Mouse (Mus musculus): ENCODE data around the gene Shpk.

Gene Shpk

DNA sequence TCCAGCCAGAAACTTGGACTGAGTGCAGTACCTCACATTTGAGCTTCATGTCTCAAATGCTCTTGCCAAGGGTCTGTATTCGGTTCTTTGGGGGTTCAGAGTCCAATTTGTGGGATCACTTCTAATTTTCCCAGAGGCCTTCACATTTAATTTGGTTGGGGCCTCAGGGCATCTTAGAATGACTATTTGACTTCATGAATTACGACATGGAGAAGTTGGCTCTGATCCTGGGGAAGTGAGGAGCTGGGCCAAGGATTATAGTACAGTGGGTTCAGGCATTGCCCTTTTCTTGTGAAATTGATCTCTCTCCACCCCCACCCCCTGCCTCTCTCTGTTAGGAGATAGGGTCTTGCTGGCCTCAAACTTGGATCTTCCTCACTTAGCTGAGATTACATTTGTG lies 1.8 kb downstream of the Shpk start:
- DNase-seq (ENCODE audit: low spot score): no peak

DNA sequence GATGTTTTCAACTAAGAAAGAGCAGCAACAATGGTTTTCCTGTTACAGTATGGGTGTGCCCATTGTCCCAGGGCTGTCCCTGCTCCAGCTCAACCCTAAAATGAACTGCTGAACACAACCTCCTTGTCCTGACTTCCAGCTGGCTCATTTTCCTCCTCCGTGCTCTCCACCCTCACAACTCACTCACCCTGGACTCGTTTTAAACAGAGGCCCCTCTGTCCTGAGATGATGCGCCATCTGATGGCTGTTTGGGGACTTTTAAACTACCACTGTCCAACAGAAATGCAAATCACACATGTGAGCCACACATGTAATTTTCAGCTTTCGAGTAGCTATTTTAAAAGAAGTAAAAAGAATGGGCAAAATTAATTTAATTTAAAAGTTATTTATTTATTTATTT lies 2.3 kb downstream of the Shpk start:
- DNase-seq (ENCODE audit: low spot score): no peak

DNA sequence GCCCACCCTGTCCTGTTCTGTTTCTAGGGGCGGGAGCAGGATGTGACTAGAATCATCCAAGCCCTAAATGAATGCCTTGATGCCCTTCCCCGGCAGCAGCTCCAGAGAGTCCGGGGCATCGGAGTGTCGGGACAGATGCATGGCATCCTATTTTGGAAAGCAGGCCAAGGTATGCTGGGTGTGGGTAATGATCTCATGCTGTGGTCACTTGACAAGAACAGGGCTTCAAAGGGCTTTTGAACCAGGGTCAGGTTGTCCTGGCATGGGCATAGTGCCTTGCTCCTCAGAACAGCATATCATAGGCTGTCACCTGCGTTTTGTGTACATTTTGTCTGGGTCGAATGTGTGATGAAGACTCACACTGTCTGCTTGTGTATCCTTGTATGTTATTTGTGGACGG lies 4.6 kb downstream of the Shpk start:
- no peak for DNase-seq (ENCODE audit: low spot score)

DNA sequence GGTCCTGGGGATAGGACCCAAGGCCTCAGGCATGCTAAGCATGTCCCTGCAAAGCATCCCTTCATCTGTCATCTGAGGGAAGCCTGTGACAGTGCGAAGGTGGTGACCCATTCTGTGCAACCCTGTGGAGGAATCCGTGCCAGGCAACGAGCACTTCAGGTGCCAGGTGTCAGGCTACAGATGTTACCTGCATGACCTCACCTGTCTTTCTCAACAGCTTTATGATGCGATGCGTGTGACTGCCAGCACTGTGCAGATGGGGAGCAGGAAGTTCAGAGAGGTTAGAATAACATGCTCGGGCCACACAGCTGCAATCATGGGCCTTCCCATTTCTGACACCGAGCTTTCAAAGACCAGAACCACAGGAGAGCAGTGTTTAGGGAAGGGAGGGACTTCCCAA lies 5.9 kb downstream of the Shpk start:
- DNase-seq (ENCODE audit: low spot score): no peak

DNA sequence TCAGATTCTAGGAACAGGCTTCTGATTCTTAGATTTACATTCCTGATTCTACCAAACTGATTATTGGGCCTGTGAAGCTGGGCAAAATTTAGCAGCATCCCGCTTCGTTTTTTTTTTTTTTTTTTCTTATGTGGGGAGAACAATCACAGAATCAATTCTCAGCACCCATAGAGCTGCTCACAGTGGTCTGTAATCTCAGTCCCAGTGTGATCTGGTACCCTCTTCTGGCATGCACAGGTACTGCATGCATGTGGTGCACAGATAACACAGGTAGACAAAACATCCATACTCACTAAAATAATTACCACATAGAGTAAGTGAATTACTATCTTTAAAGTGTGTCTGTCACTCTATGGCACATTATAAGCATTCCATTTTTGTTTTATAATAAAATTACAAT lies 8.4 kb downstream of the Shpk start:
- DNase-seq (ENCODE audit: low spot score): no peak

DNA sequence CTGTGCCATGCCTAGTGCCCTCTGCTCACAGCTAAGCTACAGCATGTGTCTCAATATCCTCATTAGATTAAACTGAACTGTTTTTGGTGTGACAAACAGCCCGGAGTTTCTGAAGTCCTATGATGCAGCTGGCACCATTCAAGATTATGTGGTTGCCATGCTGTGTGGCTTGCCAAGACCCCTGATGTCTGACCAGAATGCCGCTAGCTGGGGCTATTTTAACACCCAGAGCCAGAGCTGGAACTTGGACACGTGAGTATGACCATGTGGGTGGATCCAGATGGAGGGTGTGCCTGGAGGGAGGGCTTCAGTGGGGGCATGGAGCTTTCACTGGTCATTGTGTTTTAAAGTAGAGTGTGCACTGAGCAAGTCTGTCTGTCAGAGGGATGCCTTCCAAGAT lies 14.7 kb downstream of the Shpk start:
- no peak for DNase-seq (ENCODE audit: low spot score)

DNA sequence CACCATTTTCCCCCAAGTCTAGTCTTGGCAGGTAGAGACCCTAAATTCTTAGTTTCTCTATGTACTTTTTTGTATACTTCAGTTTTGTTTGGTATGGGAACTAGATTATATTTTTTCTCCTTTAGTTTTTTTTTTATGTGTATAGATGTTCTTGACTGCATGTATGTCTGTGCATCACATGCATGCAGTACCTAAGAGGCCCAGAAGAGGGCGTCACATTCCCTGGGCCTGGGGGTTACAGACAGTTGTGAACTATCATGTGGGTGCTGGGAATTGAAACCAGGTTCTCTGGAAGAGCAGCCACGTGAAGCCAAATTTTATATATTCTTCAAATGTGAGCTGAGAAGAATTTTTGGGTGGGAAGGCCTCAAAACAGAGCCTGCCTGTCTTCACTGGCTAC lies 20.4 kb downstream of the Shpk start:
- DNase-seq (ENCODE audit: low spot score): no peak

DNA sequence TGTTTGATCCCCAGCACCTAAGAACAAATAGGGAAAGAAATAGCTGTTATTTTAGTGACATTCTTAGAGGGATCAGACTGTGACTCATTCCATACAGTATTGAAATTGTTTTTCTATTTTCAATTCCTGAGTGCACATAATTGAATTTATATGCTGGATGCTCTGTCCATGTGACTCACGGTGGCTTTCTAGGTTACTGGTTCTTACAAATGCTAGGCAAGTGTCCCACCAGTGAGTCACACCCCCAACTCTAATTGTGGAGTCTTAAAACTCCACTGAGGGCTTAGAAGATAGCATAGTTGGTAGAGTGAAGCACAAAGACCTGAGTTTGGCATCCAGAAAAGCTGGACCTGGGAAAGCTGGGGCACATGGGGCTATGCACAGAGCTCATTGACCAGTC lies 21.4 kb downstream of the Shpk start:
- no peak for DNase-seq (ENCODE audit: low spot score)

DNA sequence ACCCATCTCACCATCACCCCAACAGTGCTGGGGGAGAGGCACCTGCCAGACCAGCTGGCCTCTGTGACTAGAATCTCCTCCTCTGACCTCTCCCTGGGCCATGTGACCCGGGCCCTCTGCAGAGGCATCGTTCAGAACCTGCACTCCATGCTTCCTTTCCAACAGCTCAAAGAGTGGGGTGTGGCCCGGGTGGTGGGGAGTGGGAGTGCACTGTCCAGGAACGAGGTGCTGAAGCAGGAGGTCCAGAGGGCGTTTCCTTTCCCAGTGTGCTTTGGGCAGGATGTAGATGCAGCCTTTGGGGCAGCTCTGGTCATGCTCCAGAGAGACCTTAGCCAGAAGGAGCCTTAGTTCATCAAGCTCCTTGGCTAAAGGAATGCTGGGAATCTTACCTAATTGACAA lies 23.6 kb downstream of the Shpk start:
- no peak for DNase-seq (ENCODE audit: low spot score)

DNA sequence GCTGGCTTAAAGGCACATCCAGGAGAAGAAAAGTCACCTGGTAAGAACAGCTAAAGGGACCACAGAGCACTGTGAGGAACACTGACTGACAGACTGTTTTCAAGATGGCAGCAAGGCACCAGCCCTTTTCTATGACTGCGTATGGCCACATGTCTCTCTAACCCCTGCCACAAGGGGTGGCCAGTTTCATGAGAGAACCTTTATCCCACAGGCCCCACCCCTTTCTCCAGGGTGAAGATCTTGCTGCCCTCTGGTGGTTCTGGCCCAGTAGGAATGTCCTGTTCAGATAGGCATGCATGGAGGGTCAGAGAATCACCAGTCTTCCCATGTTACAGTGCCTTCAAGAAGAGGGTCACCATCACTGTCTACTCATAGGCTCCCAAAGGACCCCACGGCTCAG lies 24.7 kb downstream of the Shpk start:
- no peak for DNase-seq (ENCODE audit: low spot score)

DNA sequence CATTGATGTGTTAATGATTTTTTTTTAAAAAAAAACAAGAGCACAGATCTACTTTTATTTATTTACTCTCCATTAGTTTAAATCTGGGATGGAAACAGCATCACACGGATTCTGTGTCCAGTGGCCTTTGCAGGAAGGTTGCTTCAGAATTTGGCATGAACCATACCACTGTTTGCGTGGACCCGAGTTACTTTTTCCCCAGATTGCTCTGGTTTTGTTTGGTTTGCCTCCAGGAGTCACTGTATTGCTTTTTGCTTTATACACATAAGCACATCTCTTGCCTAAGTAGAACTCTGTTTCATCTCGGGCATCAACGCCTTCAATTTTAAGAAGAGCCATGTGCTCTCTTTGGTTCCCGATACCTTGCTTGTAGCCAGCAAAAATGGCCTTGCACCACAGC lies 26.6 kb downstream of the Shpk start:
- no peak for DNase-seq (ENCODE audit: low spot score)

DNA sequence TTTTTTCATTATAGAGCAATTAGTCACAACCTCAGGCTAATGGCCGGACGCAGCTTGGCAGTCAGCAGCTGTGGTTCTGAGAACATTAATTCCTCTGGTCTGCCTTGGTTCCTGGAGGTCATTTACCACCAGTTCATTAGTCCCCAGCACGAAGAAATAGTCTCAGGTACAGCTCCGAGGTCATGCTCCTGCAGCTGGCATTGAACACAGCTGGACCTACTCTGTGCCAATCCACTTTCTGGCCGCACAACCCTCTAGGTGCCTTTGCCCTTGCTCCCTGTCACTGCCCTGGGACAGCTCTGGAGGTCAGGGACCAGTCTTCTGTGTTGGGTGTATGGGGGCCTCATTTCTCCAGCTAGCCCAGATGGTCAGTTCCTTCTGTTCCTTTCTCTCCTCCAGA lies 29.6 kb downstream of the Shpk start:
- no peak for DNase-seq (ENCODE audit: low spot score)

DNA sequence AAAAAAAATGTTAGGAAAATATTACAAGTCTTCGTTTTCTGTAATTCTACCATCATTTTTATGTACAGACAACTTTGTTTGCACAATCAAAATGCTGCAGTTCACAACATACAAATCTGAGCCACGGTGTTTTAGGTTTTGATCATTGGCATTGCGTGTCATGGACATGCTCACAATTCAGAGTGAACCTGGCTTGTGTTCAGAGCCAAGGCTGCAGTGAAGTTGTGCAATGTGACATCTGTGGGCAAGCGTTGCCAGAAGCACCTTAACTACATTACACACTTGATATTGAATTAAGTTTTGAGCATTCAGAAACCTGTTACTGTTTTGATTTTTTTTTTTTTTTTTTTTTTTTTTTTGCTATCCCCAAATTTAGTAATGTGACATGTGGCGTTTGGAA lies 30.8 kb downstream of the Shpk start:
- DNase-seq (ENCODE audit: low spot score): no peak

DNA sequence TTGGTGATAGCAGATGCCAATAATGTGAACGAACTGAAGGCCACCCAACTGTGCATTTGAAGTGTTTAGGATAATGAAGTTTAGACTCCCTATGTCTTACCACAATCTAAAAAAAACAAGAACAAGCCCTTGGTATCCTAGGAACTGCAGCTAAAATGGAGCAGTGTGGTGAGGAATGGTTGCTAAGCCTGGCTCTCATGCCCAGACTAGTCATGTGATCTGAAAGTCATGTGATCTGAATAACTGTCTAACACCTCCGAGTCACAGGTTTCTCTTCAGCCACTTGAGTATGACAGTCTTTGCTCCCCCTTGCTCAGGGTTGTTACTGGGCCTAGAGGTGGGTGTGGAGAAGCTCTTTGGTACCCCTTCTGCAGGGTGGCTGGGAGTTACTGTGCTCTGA lies 33.3 kb downstream of the Shpk start:
- no peak for DNase-seq (ENCODE audit: low spot score)

DNA sequence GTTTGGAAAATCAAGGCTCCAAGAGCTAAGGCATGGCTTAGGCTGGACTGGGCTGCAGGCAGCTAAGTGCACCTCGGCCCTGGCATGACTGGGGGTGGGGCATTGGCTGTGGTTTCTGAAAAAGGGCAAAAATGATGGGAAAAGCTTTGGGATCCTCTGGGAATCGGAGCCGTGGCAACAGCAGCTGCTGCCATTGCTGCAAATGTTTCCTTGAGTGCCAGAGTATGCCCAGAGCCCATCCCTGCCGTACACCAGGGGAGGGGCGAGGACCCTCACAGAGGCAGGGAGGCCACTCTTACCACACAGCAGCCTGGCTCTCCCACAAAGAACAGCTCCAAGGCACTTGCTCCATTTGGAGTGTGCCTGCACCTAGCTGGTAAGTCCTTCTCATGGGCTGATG lies 34.7 kb downstream of the Shpk start, which contains the start of gene Trpv1:
TSS of gene Trpv1 (plus strand) at position 301 of the 400 bp plus-strand sequence.
- no peak for DNase-seq (ENCODE audit: low spot score)

DNA sequence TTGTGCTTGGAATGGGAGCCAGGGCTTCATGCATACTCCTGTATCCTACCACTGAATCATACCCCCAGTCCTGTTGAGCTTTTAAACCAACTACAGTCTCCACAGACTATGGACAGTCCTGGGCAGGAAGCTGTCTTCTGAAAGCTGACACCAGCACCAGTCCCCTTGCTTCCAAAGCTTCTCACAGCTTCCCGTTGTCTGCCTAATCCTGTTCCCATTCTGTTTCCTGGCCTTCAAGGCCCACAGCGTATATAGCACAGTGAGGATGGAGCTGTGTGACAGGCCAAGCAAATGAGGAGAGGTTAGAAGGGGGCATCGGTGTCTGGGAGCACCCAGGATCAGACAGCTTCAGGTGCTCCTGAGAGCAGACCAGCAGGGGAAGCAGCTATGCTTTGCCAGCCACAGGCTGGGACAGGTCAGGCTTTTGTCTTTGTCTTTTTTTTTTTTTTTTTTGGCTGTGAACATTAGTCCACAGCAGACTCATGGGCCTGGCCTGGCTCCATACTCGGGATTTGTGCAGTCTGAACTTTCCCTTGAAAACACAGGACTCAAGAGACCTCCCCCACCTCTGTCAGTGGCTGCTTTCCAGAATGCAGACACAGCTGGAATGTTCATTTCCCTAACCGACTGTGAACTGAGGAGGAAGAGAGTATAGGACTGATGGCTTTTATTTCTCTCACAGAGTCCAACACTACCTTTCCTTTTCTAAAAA lies 36.9 kb downstream of the Shpk start:
- no peak for DNase-seq (ENCODE audit: low spot score)

DNA sequence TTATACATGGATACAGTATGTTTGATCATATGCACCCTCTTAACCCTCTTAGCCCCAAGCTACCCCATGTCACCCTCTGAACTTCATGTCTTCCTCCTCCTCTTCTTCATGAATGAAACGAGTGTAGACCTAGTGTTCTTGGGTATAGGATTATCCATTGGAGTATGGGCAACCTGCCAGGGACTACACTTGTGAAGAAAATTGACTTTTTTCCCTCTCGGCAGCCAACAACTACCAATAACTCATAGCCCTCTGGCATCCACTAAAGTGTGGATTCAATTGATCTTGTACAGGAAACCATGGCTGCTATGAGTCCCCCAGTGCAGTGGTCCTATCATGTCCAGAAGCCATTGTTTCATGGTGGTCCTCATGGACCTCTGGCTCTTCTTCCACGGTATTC lies 37.5 kb downstream of the Shpk start:
- DNase-seq (ENCODE audit: low spot score): no peak

DNA sequence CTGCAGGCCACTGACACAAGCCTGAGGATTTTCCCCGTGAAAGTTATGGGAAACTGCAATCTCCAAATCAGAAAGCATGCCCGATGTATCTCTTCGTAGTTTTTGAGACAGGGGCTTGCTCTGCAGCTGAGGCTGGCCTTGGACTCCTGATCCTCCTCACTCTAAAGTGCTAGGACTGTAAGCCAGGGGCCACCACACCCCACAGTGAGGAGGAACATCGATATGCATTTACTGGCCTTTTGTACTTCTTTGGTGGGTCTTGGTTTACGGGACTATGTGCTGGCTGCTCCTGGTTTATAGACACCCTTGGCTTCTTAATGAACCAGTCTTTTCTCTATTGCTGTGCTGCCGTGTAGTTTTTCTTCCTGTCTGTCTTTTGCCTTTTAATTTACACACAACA lies 42.9 kb downstream of the Shpk start:
- no peak for DNase-seq (ENCODE audit: low spot score)

DNA sequence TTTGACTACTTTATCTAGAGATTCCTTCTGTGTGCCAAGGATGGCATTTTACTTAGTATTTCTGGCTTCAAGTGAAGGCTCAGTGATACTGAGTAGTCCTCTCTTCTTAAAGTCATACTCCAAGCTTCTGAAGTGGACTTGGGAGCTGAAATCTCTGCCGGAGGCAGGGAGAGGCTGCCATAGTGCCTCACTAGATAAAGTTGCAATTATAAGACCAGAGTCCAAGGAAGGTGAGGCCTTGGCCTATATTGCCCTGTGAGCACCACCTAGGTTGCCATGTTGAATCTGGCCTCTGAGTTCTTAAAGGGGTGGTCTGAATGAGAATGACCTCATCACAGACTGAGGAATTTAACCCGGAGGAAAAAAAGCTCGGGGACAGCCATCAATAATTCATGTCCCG lies 43.5 kb downstream of the Shpk start:
- no peak for DNase-seq (ENCODE audit: low spot score)

DNA sequence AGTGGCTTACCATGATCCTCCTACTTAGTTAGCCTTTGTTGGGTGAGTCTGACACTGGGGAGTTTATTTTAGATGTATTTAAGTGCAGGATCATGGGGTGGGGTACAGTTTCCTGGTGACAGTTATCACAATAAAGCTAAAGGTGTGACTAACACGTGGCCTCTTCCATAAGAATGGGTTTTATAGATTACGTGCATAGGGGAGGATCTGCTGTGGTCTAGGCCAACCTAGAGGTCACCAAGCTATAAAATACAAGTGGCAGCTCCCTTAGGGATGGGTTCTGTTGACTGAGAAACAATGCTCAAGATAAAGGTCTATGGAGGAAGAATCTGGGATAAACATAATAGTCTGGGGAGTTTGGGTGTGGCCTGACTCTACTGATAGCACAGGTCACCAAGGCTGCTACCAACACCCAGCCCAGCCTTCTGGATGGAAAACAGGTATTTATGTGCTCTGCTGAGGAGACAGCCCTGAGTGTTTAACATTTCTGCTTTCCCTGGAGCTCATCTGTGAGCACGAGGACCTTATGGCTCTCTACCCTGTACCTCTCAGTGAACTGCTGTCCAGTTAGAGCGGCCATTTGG lies 58.2 kb downstream of the Shpk start:
- DNase-seq (ENCODE audit: low spot score): no peak

DNA sequence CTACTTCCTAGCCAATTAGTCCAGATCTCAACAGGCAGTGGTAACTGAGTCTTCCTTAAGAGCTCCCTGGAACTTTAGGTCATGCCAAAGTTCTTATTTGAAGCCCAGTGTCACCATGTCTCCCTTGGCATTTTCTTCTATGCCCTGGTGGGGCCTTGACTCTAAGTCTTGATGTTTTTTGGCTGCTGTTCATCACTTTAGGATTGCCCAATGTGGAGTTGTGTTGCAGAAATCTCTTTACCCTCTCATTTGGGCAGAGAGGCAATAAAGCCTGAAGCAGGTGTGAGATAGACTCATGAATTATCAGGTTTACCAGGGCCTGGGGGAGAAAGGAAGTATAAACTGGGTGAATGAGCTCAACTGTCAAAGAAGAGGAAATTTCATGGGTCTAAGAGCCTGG lies 59.4 kb downstream of the Shpk start:
- no peak for DNase-seq (ENCODE audit: low spot score)

DNA sequence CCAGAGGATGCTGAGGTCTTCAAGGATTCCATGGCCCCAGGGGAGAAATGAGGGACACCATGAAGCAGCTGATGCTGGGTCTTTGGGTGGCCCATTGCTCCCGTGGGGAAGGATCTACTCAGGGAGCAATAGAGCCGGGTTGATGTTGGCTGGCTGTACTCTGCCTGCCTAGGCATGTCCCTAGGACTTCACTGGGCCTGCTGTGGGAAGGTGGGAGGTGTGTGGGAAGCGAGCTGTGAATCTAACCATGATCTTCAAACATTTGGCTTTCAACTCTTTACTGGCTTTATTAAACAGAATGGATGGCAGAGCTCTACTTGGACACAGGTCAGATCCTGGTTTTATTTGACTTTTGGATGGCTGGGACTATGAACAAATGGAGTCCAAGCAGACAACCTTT lies 61.2 kb downstream of the Shpk start:
- DNase-seq (ENCODE audit: low spot score): no peak

DNA sequence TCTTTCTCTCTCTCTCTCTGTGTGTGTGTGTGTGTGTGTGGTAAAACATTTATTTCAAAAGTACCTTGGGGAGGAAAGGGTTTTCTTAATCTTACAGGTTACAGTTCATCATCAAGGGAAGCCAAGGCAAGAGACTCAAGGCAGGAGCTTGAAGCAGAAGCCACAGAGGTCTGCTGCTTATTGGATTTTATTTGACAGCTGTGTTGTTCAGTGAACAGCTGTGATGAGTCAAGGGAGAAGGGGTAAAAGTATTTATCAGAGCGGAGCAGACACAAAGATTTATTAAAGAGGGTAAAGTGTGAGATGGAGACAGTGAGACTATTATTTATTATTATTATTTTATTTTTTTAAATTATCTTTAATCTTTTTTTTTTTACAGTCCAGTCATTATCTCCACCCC lies 62.1 kb downstream of the Shpk start:
- no peak for DNase-seq (ENCODE audit: low spot score)

DNA sequence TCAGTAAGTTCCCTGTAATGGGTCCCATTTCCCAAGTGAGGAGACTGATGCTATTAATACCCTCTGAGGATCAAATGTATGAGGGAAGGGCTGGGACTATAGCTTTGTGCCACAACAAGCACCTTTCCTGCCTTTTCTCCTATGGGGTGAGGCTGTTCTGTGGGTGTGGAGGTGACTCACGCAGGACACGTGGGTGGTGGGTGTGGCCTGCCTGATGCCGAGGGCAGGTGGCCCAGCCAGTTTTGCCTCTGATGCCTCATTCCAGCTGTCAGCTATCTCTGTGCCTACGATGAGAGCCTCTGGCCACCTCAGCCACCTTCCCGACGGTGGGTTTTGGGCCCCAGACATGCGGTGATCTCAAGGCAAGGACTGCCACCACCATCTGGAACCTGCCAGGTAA lies 68.0 kb downstream of the Shpk start, which contains the start of gene Trpv3:
TSS of gene Trpv3 (plus strand) at position 122 of the 400 bp plus-strand sequence.
- no peak for DNase-seq (ENCODE audit: low spot score)
